Mouse (Mus musculus): ENCODE measurements around the gene Ptprd.

Ptprd gene

DNA sequence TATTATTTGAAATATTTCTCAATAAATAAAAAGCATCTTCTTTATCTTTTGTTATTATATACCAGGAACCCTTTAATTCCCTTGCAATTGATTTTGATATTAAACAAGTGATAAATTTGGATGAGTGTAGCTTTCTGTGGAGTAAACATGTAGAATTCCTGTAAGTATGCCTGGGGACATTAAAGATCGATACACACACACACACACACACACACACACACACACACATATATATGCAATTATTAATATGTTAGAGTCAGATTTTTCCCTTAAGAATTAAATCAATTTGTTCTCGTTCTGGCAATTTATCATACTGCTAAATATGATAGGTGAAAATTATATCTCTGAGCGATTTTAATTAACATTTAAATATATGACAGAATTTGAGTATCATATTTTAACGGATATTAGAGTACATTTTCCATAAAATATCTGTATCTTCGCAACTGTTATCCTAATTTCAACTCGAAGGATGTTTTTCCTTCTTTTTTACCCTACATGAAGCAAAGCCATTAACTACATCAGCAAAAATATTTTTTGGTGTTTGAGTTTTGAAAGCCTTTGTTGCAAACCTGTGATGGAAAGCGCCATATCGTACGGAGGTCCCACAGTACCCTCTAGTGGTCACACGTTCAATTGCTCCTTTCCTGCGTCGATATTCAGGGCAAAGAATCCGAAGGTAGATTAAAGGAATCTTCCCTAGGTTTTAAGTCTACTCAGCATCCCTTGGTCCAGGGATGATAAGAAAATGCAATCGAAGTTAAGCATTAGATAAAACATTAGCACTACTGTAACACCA is 653.2 kb downstream of the Ptprd start:
- DNase-seq (ENCODE audit: low spot score in 2 of 2): peak in 1 of 2 experiments; percentile 16

DNA sequence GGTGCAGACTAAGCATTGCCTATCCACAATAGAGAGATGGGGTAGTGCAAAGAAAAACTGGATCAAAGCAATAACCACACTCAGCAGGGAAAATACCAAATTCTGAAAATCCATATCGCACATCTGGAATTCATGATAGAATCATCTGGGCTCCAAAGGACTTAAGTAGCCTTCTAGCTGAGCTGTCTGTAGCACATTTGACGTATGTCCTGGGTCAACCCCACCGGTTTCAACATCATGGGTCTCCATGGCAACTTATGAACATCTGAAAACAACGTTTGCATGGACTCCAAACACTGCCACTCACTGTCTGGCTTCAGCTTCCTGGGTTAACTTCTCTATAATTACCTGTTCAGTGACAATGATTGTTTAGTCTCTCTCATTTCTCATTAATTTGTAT is 655.9 kb downstream of the Ptprd start:
- no peak for DNase-seq (ENCODE audit: low spot score in 2 of 2)

DNA sequence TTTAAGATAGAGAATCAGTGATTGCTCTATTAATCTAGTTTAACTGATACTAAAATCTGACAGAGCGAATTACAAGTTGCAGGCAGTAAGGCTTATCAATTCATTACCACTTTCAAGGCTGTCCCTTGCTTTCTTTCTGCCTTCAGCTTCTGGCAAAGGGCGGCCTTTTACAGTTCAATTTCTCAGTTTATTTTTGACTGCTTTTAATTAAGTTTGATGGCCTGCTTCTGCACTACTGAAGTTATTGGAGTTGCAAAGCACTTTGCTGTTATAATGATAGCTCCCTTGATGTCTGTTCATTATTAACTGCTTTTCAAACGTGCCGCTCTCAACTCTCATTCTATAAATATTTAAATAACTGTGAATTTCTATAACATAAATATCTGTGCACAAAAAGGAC is 673.9 kb downstream of the Ptprd start:
- DNase-seq (ENCODE audit: low spot score in 2 of 2): no peak

DNA sequence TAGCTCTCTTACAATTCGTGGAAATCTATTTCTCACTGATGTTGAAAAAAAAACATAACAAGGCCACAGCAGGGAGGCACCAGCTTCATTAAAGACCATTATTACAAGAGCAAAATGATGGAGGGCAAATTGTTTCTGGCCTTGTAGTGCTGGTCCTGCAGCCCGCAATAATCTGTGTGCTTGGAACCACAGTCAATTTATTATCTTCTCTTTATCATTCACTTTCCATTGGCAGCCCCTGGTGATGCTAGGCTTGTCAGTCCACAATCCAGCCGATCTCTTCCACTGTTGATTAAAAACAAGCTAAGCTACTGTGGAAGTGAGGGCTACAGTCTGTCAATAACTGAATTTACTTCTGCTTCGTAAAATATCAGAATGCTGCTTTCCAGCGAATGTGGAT is 674.4 kb downstream of the Ptprd start:
- DNase-seq (ENCODE audit: low spot score in 2 of 2): no peak

- DNase-seq (ENCODE audit: low spot score in 2 of 2): no peak
Observed at GRCm38 (mm10) chr4:77535601-77536000, 676.2 kb downstream of the Ptprd start.

GRCm38 (mm10) chr4:77534553-77534952 is 677.2 kb downstream of the Ptprd start:
- DNase-seq (ENCODE audit: low spot score in 2 of 2): no peak

- DNase-seq (ENCODE audit: low spot score in 2 of 2): no peak
Observed at GRCm38 (mm10) chr4:77519166-77519565, 692.6 kb downstream of the Ptprd start.

DNA sequence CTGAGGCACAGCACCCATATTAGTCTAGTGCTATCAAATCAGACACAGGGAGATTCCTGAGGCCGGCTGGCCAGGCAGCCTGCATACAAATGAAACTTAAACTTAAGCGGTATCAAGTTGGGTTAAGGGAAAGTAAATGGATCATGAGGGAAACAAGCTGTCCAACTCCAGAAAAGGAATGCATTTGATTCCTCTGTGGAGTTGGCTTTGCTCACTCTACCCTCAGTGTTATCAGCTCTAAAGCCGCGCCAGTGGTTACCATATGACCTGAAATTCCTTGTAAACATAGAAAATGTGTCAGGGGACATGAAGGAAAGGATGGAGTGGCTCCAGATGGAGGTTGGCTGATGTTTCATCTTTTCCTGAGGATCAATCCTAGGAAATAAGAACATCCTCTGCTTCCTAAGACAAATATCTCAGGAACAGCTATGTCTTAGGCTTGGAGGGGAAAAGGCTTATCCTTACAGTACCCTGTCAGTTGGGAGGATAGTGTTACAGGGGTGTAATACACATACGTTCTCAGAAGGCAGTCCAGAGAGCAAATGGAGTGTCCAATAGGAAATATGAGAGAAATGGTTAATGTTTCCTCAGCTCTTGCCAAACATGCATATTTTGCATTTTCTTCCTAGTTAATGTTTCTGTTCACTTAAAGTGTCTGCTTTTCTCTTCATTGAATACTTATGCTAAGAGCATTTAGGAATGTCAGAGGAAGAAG is 697.7 kb downstream of the Ptprd start:
- no peak for DNase-seq (ENCODE audit: low spot score in 2 of 2)

DNA sequence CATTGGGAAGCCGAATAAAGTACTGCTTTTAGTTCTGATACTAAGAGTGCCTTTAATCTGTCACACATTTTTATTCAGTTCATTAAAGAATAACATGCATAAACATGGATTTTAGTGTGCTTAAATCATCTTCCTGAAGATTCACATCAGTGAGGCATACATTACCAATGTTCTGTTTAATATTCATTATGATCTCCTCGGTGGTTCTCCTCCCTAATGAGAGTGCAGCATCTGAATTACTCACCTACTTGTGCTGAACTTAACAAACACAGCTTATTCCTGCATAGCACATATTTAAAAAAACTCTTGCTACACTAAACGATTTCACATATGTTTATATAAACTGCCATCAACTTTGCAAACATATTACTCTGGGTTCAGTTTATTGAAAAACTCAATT is 698.7 kb downstream of the Ptprd start:
- no peak for DNase-seq (ENCODE audit: low spot score in 2 of 2)

DNA sequence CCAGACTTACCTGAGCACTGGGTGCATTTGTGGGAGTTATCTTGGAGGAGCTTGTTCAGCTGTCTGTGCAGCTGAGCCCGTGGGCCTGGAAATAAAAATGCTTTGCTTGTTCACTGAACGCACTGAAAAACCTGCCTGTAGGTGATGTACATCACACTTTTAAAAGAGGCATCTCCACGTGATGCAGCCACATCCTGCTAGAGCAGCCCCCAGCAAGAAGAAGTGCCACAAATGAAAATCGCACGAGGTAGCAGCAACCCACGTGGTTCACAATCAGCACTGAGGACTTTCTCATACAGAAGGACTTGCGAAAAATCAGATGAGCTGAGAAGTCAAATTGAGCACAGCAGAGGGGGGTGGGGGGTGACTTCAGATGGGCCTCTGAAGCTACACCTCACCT is 757.7 kb downstream of the Ptprd start:
- DNase-seq (ENCODE audit: low spot score in 2 of 2): no peak

DNA sequence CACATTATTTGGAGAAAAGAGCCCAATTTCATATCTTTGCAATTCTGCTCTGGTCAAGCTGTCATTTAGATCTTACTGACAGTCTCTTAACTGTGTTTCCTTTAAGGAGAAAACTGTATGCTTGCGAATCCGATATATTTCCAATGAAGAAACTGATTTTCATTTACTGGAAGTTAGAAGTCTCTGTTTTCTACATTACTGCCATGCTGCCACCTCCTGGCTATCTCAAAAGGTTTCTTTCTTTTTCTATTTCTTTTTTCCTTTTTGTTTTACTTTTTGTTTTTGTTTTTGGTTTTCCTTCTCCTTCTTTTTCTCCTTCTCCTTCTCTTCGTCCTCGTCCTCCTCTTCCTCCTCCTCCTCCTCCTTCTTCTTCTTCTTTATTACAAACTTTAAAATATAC is 812.6 kb downstream of the Ptprd start:
- DNase-seq (ENCODE audit: low spot score in 2 of 2): no peak

DNA sequence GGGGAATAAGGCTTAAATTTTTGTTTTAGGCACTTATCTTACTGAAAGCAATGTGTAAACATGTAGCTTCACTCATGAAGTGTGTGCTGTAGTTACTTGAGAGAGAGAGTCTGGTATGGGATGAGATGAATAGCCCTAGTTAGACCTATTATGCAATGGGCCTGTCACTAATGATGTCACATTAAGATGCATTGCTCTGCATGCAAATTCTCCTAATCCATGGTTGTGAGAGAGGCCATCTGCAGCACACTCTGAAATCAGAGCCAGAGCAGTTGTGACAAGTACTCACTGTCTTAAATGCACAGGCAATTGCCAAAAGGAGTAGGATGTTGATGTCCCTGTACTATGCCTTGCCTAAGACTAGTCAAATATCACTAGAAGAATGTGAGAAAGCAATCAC is 850.0 kb downstream of the Ptprd start:
- no peak for DNase-seq (ENCODE audit: low spot score in 2 of 2)

GRCm38 (mm10) chr4:77327198-77327597 is 884.6 kb downstream of the Ptprd start:
- no peak for DNase-seq (ENCODE audit: low spot score in 2 of 2)

DNA sequence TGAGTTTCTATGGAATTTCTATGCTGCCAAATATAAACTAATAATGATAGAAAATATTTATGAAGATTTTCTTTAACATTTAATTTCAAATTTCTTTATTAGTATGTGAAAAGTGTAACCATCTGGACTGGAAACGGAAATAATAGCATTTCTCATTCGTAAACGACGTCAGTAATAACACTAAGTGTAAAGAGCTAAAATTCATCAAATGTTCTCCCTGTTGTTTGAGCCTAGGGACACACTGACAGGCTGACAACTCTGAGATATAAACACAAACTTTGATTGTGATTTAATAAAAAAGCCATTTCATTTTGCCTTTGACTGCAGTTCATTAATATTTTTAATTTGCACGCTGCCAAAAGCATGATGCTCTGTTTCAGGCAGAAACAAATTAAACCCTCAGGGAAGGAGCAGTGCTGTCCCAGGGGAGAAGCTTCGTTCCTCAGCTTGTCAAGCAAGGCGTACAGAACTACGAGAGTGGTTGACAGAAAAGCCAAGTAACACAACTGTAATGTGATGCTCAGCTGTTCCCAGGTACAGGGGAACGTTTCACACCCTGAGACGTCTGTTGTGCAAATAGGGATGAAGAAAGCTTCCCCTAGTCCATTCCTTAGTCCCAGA is 894.6 kb downstream of the Ptprd start:
- no peak for DNase-seq (ENCODE audit: low spot score in 2 of 2)

DNA sequence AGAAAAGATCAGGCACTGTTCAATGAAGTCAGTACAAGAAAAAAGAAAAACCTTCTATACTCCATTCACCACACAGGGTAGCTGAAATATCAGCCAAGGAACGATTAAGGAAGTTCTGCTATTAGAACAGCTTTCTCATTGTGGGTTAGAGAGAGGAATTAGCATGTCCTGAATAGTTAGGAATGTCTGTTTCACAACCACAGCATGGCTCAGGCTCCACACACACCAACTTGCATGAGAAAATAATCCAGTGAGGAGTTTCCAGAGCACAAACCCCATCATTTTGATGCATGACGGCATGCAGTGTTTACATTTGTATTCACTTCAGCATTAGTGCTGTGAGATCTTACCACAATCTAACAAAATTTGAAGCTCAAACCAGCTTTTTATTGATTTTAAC is 895.1 kb downstream of the Ptprd start:
- no peak for DNase-seq (ENCODE audit: low spot score in 2 of 2)

DNA sequence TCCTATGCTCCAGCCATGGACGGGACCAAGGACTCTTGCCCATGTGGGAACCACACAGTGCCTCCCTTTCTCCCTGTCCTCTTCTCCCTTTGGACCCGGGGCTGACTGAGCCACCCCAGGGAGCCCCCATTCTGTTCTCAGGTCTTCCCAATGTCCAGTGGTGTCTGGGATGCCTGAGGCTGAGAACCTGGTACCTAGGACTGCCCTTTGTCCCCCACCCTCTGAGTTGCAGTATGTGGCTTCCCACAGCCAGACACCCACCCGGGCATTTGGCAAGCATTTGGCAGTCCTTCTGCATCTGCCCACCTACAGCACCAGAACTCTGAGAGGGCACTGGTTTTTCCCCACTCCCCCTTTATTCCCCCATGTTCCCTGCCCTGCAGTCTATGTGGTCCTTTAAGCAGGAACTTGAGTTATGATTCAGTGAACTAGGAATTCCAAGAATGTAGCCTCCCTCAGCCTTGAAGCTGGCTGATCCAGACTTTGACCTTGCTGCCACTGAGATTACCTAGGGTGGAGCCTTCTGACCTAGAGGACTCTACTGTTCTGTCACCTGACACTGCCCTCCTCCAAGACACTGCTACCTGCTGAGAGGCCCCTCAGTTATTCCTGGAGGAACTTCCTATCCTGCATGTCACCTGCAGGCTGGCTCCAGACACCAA is 901.5 kb downstream of the Ptprd start:
- no peak for DNase-seq (ENCODE audit: low spot score in 2 of 2)

DNA sequence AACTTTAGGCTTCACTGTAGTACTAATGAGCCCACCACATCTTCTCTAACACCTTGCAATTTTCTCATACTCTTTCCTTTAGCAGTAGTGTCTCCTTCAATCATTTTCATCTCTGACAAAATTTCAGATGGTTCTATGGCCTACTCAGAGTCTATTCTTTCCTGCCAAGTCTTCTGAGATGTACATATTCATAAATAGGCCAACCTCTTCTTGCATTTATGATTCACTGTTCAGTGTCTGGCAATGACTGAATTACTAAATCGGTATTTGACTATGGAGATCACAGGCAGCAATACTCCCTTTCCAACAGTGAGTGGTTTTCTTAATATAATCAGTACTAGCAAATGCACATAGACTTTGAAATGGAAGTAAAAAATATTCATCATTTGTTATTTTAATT is 928.3 kb downstream of the Ptprd start:
- DNase-seq (ENCODE audit: low spot score in 2 of 2): no peak

DNA sequence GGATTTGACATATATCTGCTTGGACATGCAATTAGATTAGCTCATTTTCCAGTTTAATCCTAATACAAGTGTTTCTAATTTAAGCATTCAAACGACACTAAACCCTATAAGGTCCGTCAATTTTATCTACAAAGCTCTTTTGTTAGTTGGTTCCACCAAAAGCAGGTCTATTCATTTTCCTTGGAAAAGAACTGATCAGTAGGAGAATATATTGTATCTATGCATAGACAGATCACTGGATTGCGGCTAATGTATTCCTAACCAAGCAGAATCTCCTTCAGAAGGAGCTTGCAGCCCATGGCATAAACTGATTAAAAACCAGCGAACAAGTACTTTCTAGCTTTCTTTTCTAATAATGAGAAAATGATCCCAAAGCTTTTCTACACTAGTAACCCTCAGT is 933.8 kb downstream of the Ptprd start:
- DNase-seq (ENCODE audit: low spot score in 2 of 2): no peak

DNA sequence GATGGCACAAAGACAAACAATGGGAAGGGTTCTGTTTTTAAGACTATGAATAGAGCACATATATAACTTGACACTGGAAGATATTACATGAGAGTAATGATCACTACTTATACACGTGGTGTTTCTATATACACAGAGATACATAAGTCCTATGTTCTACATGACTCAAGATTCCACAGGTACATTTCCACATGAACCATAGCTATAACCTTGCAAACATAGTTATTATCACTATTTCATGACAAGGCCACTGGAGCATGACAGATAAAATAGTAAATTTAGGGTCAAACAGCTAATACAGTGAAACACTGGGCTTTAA is 951.8 kb downstream of the Ptprd start:
- DNase-seq (ENCODE audit: low spot score in 2 of 2): no peak

DNA sequence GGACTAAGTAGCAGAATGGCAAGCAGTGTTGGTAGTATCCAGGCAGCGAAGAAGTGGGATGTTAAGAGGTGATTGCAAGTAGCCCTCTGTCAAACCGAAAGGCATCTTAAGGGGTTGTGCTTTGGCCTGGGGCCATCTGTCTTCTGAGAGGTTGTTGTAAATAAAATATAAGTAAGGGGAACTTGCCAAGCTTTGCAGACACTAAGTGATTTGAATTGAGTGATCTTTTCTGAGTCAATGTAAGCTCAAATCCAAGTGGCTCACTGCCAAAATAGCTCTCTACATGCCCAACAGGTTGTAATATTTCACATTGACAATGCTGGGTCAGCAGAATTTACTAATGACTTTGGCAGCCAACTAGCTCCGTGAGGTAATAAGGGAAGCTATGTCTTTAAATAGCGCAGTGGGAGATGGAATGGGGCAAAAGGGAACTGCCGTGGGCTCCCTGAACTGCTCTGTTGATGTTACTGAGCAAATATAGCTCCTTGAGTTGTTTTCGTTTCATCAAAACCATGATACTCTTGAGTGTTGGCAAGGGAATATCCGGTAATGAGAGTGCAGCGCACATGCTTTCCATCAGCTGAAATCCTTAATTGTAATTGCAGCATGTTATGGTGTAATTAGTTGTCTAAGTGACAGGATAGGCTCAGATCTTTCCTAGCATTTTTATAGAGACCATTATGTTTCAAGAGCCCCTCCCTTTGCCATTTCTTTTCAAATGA is 952.4 kb downstream of the Ptprd start:
- DNase-seq (ENCODE audit: low spot score in 2 of 2): no peak

- DNase-seq (ENCODE audit: low spot score in 2 of 2): no peak
Observed at GRCm38 (mm10) chr4:77251188-77251587, 960.6 kb downstream of the Ptprd start.

DNA sequence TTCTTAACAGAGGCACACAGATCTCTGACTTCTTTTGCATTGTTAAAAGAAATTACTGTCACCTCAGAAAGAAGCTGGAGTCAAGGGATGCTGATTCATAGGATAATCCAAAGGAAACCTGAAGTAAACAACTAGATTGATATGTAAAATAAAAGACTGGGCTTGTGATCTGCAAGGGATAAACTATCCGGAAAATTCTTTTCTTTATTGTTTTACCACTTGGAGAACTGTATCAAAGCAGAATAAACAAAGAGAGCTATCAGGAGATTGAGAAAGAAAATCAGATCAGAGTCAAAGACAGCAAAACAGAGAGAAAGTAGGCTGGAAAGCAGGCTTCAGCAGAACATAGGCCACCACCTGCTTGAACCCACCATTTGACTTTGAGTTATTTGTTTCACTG is 962.0 kb downstream of the Ptprd start:
- no peak for DNase-seq (ENCODE audit: low spot score in 2 of 2)

All from spleen, postnatal 10 days (tissue).